Mouse (Mus musculus) myocyte (in vitro differentiated cells): ENCODE measurements around the gene Camk2d.

Source experiments
- CEBPB ChIP-seq: IDR thresholded peaks from 2 replicates; pipeline ENCODE4 v1.6.1; 2011; ENCODE audit warnings: mild to moderate bottlenecking, moderate library complexity; ENCODE audit not compliant: poor library complexity, insufficient read depth, severe bottlenecking
- E2F4 ChIP-seq: IDR thresholded peaks from one replicate; pipeline ENCODE4 v1.6.1; 2011; ENCODE audit warnings: mild to moderate bottlenecking, control low read depth, moderate library complexity; ENCODE audit not compliant: insufficient read depth
- MAX ChIP-seq: IDR thresholded peaks from one replicate; pipeline ENCODE4 v1.6.1; 2011; ENCODE audit warnings: low read depth, mild to moderate bottlenecking, control low read depth
- MYOD1 ChIP-seq, 3 experiments: IDR thresholded peaks; one replicate each; pipeline ENCODE4 v1.6.1; 2011; ENCODE audit warnings: control low read depth in 2 of 3, low read depth in 2 of 3, mild to moderate bottlenecking in 2 of 3, moderate library complexity in 1 of 3; ENCODE audit not compliant: insufficient read length in 2 of 3, control insufficient read depth in 1 of 3
- MYOG ChIP-seq, 3 experiments: IDR thresholded peaks; one replicate each; pipeline ENCODE4 v1.6.1; 2011; ENCODE audit warnings: control low read depth in 2 of 3, low read depth in 2 of 3, mild to moderate bottlenecking in 2 of 3; ENCODE audit not compliant: insufficient read length in 2 of 3, control insufficient read depth in 1 of 3, insufficient read depth in 1 of 3
- POLR2A ChIP-seq: IDR thresholded peaks from one replicate; pipeline ENCODE4 v1.6.1; 2011; ENCODE audit warnings: low read depth, mild to moderate bottlenecking, control low read depth, moderate library complexity; ENCODE audit not compliant: insufficient read length
- TCF12 ChIP-seq: IDR thresholded peaks from one replicate; pipeline ENCODE4 v1.6.1; 2011; ENCODE audit warnings: mild to moderate bottlenecking, control low read depth; ENCODE audit not compliant: poor library complexity, insufficient read depth, severe bottlenecking
- TCF3 ChIP-seq: IDR thresholded peaks from one replicate; pipeline ENCODE4 v1.6.1; 2011; ENCODE audit warnings: low read depth, control low read depth; ENCODE audit not compliant: insufficient read length
- USF1 ChIP-seq: IDR thresholded peaks from one replicate; pipeline ENCODE4 v1.6.1; 2011; ENCODE audit warnings: low read depth, mild to moderate bottlenecking, control low read depth, moderate library complexity

- TF ChIP-seq POLR2A (no peak), TCF3 (no peak), MAX (no peak), TCF12 (no peak), USF1 (no peak), CEBPB (no peak), MYOG (IDR thresholded peaks at IDR 0.05; ENCODE audit: control insufficient read depth in 1 of 3, insufficient read depth in 1 of 3, insufficient read length in 2 of 3, low read depth in 2 of 3) (no peak), MYOD1 (IDR thresholded peaks at IDR 0.05; ENCODE audit: control insufficient read depth in 1 of 3, insufficient read length in 2 of 3, low read depth in 2 of 3) (no peak), E2F4 (no peak)
These were observed 230.1 kb downstream of the Camk2d start for GRCm38 (mm10) chr3:126826172-126826571.
